Mouse (Mus musculus) layer of hippocampus, postnatal 14 days (tissue): ENCODE data around the gene Zscan22. TPM values are rescaled to one million over a fixed set of nuclear protein-coding genes. Genes with fewer than 3 reads are reported as not detected.
"Not testable (repeated sequence)": the region's sequence is repeated elsewhere in the genome, so short reads cannot be mapped to it uniquely, and the experiment has no call there.

Source experiments
- DNase-seq, 2 experiments: peaks; one replicate each; pipeline ENCODE4 v3.0.0; 2021 to 2022; ENCODE audit warnings: low spot score in 2 of 2, mixed read lengths in 1 of 2
- long read RNA-seq, 2 experiments: library from polyadenylated mRNA; stranded (forward); transcript quantifications; one replicate each; pipeline ENCODE4 v2.0.0; 2021
- total RNA-seq, 2 experiments: library from RNA; stranded (reverse); gene quantifications; 2 replicates each; pipeline ENCODE4 v1.2.3; 2021

Zscan22 gene
- 10 to 100 TPM; 11.9 to 14.5 TPM for total RNA-seq
- long read RNA-seq, experiment 1, partial matches to known transcripts = 1 of 8 reads
- long read RNA-seq, experiment 1, other reads (novel, unspliced or antisense) = 1 of 8 reads
- long read RNA-seq, experiment 2, transcript Zscan22-202 (2 exons, 2,995 nt) = major isoform, 7 of 11 reads
- long read RNA-seq, experiment 2, partial matches to known transcripts = 0 of 11 reads
- long read RNA-seq, experiment 2, other reads (novel, unspliced or antisense) = 1 of 11 reads

DNA sequence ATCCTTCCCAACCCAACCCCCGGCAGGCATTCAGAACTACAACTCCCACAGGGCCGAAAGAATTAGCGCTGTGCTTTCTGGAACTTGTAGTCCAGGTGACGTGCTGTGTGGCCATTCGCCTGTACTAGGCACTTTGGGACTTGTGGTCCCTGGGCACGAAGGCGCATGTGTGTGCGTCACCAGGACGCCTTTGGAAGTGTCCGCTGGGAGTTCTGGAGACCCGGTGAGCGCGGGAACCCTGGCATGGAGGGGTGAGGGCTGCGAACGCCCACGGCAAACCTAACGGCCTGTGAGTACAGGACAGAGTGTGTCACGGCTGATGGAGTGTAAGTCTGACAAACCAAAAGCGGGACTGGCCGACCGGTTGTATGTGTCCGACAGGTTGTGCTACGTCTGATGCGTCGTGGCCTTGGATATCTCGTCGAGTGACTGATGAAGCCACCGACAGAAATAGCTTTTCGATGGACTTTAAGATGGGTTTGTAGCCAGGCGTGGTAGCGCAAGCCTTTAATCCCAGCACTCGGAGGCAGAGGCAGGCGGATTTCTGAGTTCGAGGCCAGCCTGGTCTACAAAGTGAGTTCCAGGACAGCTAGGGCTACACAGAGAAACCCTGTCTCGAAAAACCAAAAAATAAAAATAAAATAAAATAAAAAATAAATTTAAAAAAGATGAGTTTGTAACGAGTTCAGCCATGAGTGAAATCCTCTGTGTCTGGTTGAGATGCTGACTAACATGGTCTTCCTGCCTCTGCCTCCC lies at the start of gene Zscan22:
TSS of gene Zscan22 (plus strand) at position 161 of the 756 bp plus-strand sequence.
- peak; percentile 92 to 97 for DNase-seq

DNA sequence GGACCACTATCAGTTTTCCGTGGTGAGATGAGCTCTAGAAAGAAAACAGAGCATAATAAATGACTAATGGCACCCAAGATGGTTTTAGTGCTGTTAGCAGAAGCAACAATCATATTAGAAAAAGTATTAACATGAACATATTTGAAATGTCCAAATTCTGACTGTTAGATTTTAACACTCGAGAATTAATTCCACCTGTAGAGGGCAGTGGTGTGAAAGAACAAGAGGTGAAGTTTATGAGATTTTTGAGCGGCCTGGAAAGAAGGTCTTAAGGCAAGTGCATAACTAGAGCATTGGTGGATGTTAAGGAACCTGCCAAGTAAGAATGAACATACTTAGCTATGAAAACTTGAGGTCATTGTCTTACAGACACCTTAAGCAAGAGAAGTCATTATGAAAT lies 23.3 kb upstream of the Zscan22 start:
- DNase-seq = peak in 1 of 2 experiments; percentile 31

DNA sequence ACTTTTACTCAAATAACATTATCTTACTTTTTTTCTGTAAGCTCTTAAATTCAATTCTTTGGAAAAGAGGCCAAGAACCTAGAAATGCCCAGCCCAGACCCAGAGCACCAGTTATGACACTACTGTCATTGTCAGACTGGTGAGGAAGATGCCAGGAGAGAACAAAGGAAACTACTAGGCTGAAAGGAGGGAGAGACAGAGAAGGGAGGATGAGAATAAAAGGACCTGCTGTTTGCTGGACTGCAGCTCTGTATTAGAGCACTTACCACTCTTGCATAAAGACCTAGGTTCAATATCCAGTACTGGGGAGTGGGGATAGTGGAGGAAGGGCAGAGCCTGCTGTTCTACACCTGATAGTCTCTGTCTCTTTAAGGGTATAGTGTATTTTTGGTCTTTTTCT lies 17.6 kb upstream of the Zscan22 start:
- no peak for DNase-seq

DNA sequence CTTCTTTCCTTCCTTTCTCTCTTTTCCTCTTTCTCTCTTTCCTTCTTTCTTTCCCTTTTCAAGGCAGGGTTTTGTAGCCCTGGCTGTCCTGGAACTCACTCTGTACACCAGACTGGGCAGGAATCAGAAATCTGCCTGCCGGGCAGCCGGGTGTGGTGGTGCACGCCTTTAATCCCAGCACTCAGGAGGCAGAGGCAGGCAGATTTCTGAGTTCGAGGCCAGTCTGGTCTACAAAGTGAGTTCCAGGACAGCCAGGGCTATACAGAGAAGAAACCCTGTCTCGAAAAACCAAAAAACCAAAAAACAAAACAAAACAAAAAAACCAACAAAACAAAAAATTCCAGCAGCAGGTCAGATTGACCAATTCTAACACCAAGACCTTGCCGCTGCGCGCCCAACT lies 17.1 kb upstream of the Zscan22 start:
- not testable (repeated sequence) for DNase-seq

DNA sequence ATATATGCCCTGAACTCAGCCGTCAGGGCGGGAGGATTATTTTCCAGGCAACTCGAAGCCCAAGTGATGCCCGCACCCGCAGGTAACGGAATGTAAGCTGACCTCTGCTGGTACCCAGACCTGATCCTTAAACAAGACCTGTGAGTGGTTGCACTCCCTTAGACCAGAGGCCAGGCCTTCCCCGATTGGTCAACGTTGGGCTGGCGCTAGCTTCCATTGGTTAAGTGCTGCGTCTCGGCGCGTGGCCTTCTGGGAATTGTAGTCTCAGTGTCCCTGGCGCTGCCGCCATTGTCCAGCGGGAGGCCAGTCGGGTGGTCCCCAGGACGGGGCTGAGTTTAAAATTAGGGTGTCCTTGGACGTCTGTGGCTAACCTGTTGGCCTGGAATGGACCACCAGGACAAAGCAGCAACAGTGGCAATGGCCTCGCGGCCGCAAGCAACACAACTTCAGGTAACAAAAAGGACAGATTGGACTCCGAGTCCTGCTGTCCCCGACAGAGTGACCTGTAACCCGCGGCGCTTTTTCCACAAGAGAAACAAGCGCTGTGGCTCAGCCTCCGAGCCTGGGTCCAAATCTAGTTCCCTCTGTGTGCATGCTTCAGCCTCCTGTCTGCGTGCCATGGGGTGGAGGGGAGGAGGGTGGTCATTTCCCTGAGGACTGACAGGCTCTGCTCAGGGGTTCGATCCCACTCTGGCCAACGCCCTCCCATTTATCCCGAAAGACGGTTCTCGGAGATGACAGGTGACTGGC lies 16.5 kb upstream of the Zscan22 start, which contains the start of gene Zfp128:
TSS of gene Zfp128 (plus strand) at position 267 of the 750 bp plus-strand sequence.
- peak; percentile 94 to 97 for DNase-seq

DNA sequence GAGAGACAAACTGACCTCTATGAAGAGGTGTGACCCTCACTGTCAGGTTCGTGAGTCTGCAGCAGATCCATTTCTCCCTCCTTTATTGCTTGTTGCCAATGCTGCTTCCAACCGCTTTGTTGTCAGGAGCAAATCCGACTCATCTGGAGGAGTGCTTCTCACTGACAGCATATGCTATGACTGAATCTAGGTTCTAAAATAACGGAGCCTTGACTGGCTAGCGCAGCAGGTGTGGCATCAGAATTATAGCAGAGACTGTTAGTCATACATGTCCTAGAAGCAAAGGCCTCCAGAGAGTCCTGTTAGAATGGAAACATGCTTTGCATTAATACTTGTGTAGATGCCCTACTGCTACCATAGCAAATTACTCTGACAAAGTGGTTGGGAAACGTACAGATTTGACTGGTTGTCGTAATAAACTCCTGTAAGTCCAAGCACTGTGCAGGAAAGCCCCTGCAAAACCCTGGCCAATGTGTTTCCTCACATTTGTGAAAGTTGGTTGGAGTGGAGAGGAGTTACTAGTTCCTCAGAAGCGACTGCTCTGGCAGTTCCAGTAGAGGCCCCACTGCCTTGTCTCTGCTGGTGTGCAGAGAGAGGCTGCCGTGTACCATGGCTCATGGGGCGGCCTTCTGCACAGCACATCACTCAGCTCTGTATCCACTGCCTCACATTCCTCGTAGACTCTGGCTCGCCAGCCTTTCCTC lies 10.9 kb upstream of the Zscan22 start:
- DNase-seq = no peak

DNA sequence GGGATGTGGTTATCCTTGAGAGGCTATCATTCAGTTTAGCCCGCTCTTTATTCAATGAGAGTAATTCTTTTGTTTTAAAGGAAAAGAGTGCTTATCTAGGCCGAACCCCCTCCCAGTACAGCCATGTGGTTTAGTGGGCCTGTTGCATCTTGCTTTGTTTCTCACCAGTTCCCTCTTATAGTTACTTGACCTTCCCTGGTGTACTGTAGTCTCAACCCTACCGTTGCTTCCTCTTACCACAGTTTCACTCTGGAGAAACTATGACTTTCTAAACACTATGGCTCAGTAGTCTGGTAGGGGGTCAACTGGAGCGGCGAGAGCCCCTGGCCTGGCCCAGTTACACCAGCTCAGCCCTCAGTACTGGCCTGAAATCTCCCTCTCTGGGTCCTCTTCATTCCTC lies 10.0 kb upstream of the Zscan22 start:
- DNase-seq = no peak

DNA sequence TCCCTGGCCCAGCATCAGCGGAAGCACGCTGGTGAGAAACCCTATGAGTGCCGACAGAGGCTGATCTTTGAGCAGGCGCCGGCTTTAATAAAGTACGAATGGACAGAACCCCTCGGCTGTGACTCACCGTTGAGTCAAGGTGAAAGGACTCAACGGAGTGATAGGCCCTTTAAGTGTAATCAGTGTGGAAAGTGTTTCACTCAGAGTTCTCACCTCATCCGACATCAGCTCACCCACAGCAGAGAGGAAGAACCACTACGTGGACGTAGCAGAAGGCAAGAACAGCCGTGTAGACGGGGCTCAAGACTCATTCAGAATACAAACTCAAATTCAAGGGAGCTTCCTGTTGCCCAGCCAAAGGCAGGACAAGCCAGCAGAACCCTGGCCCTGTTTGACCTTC lies 6.7 kb upstream of the Zscan22 start:
- no peak for DNase-seq

DNA sequence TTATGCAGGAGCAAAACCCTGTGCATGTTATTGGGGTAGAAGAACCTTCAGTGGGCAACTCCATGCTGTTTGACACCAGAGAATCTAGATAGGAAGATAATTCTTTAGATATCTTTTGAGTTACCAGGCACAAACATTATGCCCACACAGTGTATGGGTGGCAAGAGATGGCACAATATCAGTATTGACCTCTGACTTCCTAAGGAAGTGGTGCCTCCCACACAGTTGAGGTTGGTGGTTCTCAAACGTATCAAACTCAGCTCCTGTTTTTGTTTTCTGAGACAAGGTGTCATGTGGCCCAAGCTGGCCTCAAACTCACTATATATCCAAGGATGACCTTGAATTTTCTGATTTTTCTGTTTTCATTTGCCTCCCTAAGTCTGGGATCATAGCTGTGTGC lies 6.3 kb upstream of the Zscan22 start:
- DNase-seq = no peak

DNA sequence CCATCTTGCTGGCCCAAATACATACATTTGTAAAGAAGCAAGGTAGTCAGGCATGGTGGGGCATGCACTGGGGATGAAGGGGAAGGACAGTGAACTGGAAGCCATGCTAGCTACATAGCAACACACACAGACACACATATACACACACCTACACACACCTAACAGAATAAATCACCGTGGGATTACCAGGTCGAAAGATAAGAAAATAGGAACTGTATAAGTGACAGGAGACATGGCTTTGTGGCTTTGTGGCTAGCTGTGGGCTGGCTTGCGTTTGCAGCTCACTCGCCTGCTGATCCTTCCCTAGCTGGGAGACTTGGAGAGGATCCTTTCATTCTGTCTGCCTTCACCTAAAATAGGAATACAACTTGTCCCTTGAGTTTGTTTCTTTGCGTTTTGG lies 3.9 kb downstream of the Zscan22 start:
- DNase-seq = no peak

DNA sequence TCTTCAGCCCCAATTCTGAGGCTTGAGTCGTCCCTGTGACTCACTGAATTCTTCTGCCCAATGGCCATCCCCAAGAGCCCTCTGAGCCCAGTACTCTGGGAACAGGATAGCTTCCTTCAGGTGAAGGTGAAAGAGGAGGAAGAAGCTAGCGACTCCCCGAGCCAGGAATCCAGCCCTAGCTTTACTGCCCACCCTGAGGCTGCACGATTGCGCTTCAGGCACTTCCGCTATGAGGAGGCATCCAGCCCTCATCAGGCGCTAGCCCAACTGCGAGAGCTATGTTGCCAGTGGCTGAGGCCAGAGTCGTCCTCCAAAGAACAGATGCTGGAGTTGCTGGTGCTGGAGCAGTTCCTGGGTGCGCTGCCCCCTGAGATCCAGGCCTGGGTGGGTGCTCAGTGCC lies 6.0 kb downstream of the Zscan22 start:
- DNase-seq = no peak

DNA sequence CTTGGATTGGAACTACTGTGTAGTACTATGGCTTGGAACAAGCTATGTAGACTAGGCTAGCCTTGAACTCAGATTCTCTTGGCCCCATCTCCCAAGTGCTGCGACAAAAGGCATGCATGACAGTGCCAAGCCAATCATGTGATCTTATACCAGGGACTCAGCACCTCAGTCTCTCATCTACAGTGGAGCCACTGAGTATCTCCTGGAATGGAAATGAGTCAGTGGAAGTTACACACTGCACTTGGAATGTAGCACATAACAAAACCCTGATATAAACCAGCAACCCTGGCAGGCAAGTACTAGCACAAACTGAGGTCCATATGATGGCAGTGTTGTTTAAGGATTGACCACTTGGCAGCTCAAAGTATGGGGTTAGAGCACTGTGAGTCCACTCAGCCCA lies 7.5 kb downstream of the Zscan22 start:
- DNase-seq = no peak

DNA sequence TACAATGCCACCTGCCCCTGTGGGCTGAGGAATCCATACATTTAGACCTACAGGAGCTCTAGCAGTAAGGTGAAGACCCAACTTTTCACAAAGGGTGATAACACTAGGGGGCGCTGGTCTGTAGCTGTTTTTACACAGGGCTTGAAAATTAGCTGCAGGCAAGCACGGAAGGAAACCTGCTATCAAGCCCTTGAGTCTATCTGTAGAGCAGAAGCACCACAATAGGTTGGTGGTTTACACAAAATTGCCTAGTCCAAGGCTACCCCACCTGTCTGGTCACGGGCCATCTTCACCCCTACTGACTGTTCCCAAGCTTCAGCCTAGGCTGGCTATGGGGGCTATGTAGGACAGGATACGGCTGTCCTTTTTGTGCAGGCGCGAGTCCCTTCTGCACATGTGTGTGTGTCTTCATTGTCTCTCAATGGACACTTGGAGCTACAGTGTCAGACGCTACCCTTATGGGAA lies 11.9 kb downstream of the Zscan22 start:
- DNase-seq = peak; percentile 57 to 80

DNA sequence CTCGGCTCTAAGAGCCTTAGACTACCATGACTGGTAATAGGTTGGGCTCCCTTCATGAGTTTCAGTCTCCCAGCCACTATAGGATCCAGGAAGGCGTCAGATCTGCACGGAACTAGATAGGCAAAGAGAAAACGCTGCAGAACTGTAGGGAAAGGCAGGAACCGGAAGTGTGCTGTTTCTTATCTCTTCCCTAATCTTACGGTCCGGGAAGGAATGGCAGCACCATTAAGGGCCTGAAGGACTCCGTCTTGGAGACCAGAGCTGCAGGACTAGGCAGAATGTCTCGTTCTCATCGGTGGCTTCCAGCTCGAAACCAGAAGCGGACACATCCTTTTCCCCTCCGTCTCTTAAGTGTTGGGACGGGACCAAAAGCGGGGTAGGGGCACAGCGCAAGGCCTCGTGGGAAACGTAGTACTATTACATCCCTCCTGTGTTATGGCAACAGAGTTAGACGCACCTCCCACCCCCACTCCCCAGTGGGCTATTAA lies 12.6 kb downstream of the Zscan22 start:
- DNase-seq = peak; percentile 71 to 77

DNA sequence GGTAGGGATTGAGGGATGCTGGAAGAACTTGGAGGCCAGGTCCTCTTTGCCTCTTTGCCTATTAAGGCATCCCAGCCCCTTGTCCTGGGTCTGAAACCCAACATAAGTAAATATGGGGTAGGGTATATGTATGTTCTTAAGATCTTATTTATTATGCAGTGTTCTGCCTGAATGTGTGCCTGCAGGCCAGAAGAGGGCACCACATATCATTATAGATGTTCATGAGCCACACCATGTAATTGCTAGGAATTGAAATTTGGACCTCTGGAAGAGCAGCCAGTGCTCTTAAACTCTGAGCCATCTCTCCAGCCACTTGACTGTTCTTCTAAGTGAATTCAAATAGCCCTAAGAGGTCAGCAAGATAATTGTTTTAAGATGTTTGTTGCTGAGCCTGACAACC lies 15.9 kb downstream of the Zscan22 start:
- no peak for DNase-seq

DNA sequence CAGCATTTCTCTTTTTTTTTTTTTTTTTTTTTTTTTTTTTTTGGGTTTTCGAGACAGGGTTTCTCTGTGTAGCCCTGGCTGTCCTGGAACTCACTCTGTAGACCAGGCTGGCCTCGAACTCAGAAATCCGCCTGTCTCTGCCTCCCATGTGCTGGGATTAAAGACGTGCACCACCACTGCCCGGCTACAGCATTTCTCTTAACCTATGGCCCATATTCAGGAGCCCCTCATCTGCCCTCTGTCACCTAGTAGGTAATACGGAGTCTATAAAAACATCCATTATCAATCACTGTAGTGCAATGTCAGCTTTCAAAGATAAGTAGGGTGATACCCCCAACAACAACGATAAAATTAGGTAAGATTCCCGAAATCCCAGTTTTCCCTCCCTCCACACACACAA lies 22.9 kb downstream of the Zscan22 start:
- DNase-seq = not testable (repeated sequence)

DNA sequence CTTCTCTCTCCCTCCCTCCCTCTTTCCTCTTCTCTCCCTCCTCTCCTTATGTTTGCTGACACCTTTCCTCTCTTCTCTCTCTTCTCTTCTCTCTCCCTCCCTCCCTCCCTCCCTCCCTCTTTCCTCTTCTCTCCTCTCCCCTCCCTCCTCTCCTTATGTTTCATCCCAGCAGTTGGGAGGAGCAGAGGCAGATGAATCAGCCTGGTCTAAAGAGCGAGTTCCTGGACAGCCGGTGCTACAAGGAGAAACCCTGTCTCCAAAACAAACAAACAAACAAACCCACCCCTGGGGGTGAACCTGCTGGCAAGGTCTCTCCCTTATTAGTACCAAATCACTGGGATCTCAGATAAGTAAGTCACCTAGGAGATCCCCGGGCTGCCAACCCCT lies 23.7 kb downstream of the Zscan22 start:
- DNase-seq = no peak

DNA sequence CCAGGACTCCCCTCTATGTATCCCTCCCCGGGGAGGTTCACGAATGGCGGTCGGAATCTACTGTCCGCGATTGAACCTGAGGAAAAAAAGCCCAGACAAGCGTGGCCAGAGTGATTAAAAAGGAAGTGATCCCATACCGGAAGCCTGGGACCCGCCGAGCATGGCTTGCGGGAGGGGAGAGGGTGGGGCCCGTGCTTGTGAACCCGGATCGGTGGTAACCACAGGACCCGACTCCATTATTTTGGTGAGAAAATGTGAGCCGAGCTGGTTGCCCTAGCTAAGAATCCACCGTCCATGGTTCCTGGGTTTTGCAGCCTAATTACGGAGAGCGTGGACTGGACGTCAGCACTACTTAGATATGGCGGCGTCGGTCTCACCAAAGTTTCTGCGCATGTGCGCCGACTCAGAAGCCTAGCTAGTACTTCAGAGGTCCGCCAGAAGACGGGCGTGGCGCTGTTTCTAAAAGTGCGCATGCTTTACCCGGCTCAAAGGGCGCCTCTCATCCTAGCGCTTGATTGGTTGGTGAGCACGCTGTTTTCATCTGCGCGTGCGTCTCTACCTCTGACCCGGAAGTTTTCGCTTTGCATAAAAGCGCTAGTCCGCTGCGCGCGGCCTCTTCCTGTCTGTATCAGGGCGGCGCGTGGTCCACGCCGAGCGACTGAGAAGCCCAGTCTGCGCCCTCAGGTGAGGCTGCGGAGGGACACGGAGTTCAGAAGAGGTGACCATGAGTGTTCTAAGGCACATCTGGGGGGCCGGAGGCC lies 24.3 kb downstream of the Zscan22 start, which contains the start of gene Rps5:
TSS of gene Rps5 (plus strand) at position 586 of the 761 bp plus-strand sequence.
- peak; percentile 99 to 100 for DNase-seq

DNA sequence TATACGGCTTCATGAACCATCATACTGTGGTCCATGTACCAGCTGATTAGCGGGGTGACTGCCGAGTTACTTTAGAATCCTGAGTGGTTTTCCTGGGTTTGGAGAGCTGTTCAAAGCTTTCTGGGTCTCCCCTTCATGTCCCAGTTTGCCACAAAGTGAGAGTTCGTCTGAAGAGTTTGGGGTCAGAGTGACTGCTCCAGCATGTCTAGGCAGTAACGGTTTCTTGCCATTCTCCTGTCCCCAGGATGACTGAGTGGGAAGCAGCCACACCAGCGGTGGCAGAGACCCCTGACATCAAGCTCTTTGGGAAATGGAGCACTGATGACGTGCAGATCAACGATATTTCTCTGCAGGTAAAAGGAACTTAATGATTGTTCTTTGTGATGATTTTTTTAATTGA lies 25.1 kb downstream of the Zscan22 start:
- no peak for DNase-seq

DNA sequence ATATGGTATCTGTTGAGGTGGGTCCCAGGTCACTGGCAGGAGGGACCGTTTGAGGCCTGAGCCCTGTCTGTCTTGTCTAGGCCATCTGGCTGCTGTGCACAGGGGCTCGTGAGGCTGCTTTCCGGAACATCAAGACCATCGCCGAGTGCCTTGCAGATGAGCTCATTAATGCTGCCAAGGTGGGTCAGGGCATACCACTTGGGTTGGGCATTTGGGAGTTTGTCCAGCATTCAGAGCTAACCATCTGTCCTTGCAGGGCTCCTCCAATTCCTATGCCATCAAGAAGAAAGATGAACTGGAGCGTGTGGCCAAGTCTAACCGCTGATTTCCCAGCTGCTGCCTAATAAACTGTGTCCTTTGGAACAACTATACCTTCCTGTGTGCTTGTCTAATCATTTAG lies 28.7 kb downstream of the Zscan22 start:
- no peak for DNase-seq
